Mouse (Mus musculus) intestine, postnatal 0 days (tissue): Measurements from ENCODE around the gene Gorasp2. TPM values are rescaled to one million over a fixed set of nuclear protein-coding genes. Genes with fewer than 3 reads are reported as not detected.

Experiments
- ATAC-seq: fragments of 200-750 bp; cut with Nextera tagmentation; 2 replicates; pipeline ENCODE4 v1.8.0; 2017; ENCODE audit warnings: mild to moderate bottlenecking, moderate TSS enrichment, moderate library complexity
- H3K27ac ChIP-seq: fragments of 300-500 bp; sonication (generic); 2 replicates; pipeline ENCODE4 v1.5.1; 2014; ENCODE audit warnings: mild to moderate bottlenecking, low read depth, low read length, moderate library complexity
- H3K27me3 ChIP-seq: fragments of 300-500 bp; sonication (generic); replicated peaks from 2 replicates; pipeline ENCODE4 v1.6.1; 2014; ENCODE audit warnings: low read length, mixed read lengths; ENCODE audit not compliant: control insufficient read depth, insufficient read depth
- H3K36me3 ChIP-seq: fragments of 300-500 bp; sonication (generic); 2 replicates; pipeline ENCODE4 v1.6.1; 2014; ENCODE audit warnings: mild to moderate bottlenecking, moderate library complexity; ENCODE audit not compliant: control insufficient read depth, insufficient read depth
- H3K4me1 ChIP-seq: fragments of 300-500 bp; sonication (generic); replicated peaks from 2 replicates; pipeline ENCODE4 v1.6.1; 2014; ENCODE audit warnings: antibody characterized with exemption, low read length, mixed read lengths; ENCODE audit not compliant: control insufficient read depth, insufficient read depth
- H3K4me2 ChIP-seq: fragments of 300-500 bp; sonication (generic); replicated peaks from 2 replicates; pipeline ENCODE4 v1.6.1; 2014; ENCODE audit warnings: low read depth, mild to moderate bottlenecking, moderate library complexity
- H3K4me3 ChIP-seq: fragments of 300-500 bp; sonication (generic); 2 replicates; pipeline ENCODE4 v1.5.1; 2014; ENCODE audit warnings: low read depth, low read length
- H3K9ac ChIP-seq: fragments of 300-500 bp; sonication (generic); 2 replicates; pipeline ENCODE4 v1.6.1; 2014; ENCODE audit warnings: mild to moderate bottlenecking, low read depth, low read length
- H3K9me3 ChIP-seq: fragments of 300-500 bp; sonication (generic); 2 replicates; pipeline ENCODE4 v1.6.1; 2016; ENCODE audit warnings: mixed run types; ENCODE audit not compliant: control insufficient read depth
- CTCF ChIP-seq: sonication (generic); IDR thresholded peaks from 2 replicates; pipeline ENCODE4 v1.5.1; 2016; ENCODE audit warnings: low read depth, mild to moderate bottlenecking, control low read depth, antibody characterized with exemption, moderate library complexity
- WGBS: fragments of 180-500 bp; shearing (Covaris S2); extraction: QIAGEN DNeasy Blood & Tissue Kit; methylation state at CpG from one replicate; pipeline ENCODE4 v1.1.7; 2014; 5-methylcytosine and 5-hydroxymethylcytosine counted together
- polyA plus RNA-seq: library from polyadenylated mRNA; unstranded; fragments of >200 nt; fragmentation: Nextera tagmentation; extraction: Ambion mirVana; gene quantifications from 2 replicates; pipeline ENCODE4 v1.2.1, GENCODE M21; 2015

The Gorasp2 gene
- polyA plus RNA-seq, 1 experiment from 2014 or later = 153 TPM

- H3K27me3 ChIP-seq = no peaks in the 10 kb centered on the region
- no peak for ATAC-seq
- no peak overlapping the region for H3K27ac ChIP-seq
- peaks cover 53% of the 10 kb centered on the region for H3K36me3 ChIP-seq
- 92% methylated on average over 5 of the region's 5 CpGs for WGBS
- H3K4me1 ChIP-seq = no peaks in the 10 kb centered on the region
- H3K4me2 ChIP-seq = no peak overlapping the region
- no peaks in the 10 kb centered on the region for H3K9me3 ChIP-seq
- TF ChIP-seq CTCF = no peak
- H3K4me3 ChIP-seq = no peak overlapping the region
- H3K9ac ChIP-seq = no peak overlapping the region
Measured at GRCm38 (mm10) chr2:70741901-70742300, 80.5 kb downstream of the Gorasp2 start.

GRCm38 (mm10) chr2:70742588-70742987, 81.2 kb downstream of the Gorasp2 start:
- H3K27me3 ChIP-seq = no peaks in the 10 kb centered on the region
- no peaks in the 10 kb centered on the region for H3K4me1 ChIP-seq
- no peak for TF ChIP-seq CTCF
- H3K36me3 ChIP-seq = peaks cover 50% of the 10 kb centered on the region
- no peak overlapping the region for H3K4me2 ChIP-seq
- 85% methylated on average over 2 of the region's 2 CpGs for WGBS
- no peak overlapping the region for H3K27ac ChIP-seq
- no peak overlapping the region for H3K4me3 ChIP-seq
- no peak for ATAC-seq
- no peaks in the 10 kb centered on the region for H3K9me3 ChIP-seq
- no peak overlapping the region for H3K9ac ChIP-seq

GRCm38 (mm10) chr2:70751655-70752054, 90.3 kb downstream of the Gorasp2 start:
- TF ChIP-seq CTCF = no peak
- no peak for ATAC-seq
- H3K27me3 ChIP-seq = no peaks in the 10 kb centered on the region
- no peaks in the 10 kb centered on the region for H3K9me3 ChIP-seq
- peaks cover 20% of the 10 kb centered on the region for H3K36me3 ChIP-seq
- H3K27ac ChIP-seq = no peak overlapping the region
- no peaks in the 10 kb centered on the region for H3K4me1 ChIP-seq
- no peak overlapping the region for H3K9ac ChIP-seq
- 90% methylated on average over 2 of the region's 2 CpGs for WGBS
- no peak overlapping the region for H3K4me3 ChIP-seq
- no peak overlapping the region for H3K4me2 ChIP-seq

GRCm38 (mm10) chr2:70752149-70752548, 90.8 kb downstream of the Gorasp2 start:
- H3K4me2 ChIP-seq = no peak overlapping the region
- peaks cover 20% of the 10 kb centered on the region for H3K36me3 ChIP-seq
- no peak for ATAC-seq
- H3K27ac ChIP-seq = no peak overlapping the region
- no peak overlapping the region for H3K4me3 ChIP-seq
- no peak for TF ChIP-seq CTCF
- no peaks in the 10 kb centered on the region for H3K27me3 ChIP-seq
- H3K4me1 ChIP-seq = no peaks in the 10 kb centered on the region
- WGBS = 96% methylated on average over 5 of the region's 5 CpGs
- H3K9ac ChIP-seq = no peak overlapping the region
- H3K9me3 ChIP-seq = no peaks in the 10 kb centered on the region

Other genes starting within 250 kb of the Gorasp2 start
- 0.78 and 1.1 TPM in 2 replicates for gene Sp5, start 186.7 kb upstream of the Gorasp2 start, polyA plus RNA-seq
- gene Erich2, start 152.8 kb upstream of the Gorasp2 start, polyA plus RNA-seq = 0.94 and 1.3 TPM in 2 replicates
- gene Gad1, start 108.5 kb upstream of the Gorasp2 start, polyA plus RNA-seq = 0.12 TPM in 1 of 2 replicates, not detected in the other
- gene Gm26558, start 532 bp downstream of the Gorasp2 start, polyA plus RNA-seq = 2.8 and 3.1 TPM in 2 replicates
- gene Tlk1, start 164.2 kb downstream of the Gorasp2 start, polyA plus RNA-seq = 27.8 and 30.5 TPM in 2 replicates